30 mouse cellular contexts compared by ENCODE assay signal in genomic region chr7:118773027-118773426, GRCm38 (mm10).
"Had no signal": no experiment of that assay in that cellular context is flagged by ENCODE, and none has a peak within 500 bp of the region (broad histone marks: within the 10 kb centered on the region; RNA-seq: fewer than 3 reads in every experiment).

No protein-coding gene starts in this region.

- H3K4me2 ChIP-seq: limb, embryonic 12.5 days; limb, embryonic 13.5 days; limb, embryonic 15.5 days; liver, embryonic 11.5 days; liver, embryonic 12.5 days; liver, embryonic 13.5 days; liver, embryonic 15.5 days; lung, embryonic 15.5 days; midbrain, embryonic 11.5 days; midbrain, embryonic 12.5 days; midbrain, embryonic 13.5 days; midbrain, embryonic 15.5 days; neural tube, embryonic 12.5 days had no signal

- H3K27ac ChIP-seq: left cerebral cortex, adult 2 months; limb, embryonic 10.5 days; limb, embryonic 12.5 days; limb, embryonic 13.5 days; limb, embryonic 15.5 days; liver, embryonic 12.5 days; liver, embryonic 13.5 days; liver, embryonic 14.5 days; liver, embryonic 15.5 days; lung, embryonic 15.5 days; macrophage; midbrain, embryonic 10.5 days; midbrain, embryonic 12.5 days; midbrain, embryonic 13.5 days; midbrain, embryonic 15.5 days; neural tube, embryonic 12.5 days had no signal

- H3K27me3 ChIP-seq: limb, embryonic 12.5 days; limb, embryonic 13.5 days; limb, embryonic 15.5 days; liver, embryonic 12.5 days; liver, embryonic 13.5 days; liver, embryonic 15.5 days; lung, embryonic 15.5 days; megakaryocyte, embryonic 14.5 days; midbrain, embryonic 12.5 days; midbrain, embryonic 13.5 days; midbrain, embryonic 15.5 days; neural tube, embryonic 12.5 days had no signal

- H3K36me3 ChIP-seq: lung, embryonic 15.5 days had no signal

- DNase-seq: left cerebral cortex, postnatal 4 days; liver; liver, embryonic 13.5 days; liver, postnatal 0 days; lung, adult 18-20 months; lung, adult 2 months; lung, postnatal 10 days; lung, postnatal 14 days; lung, postnatal 4 days; midbrain, embryonic 14.5 days had no signal

- H3K9me3 ChIP-seq: limb, embryonic 10.5 days; limb, embryonic 12.5 days; limb, embryonic 13.5 days; limb, embryonic 15.5 days; liver, embryonic 12.5 days; liver, embryonic 13.5 days; liver, embryonic 15.5 days; lung, embryonic 15.5 days; megakaryocyte, embryonic 14.5 days; midbrain, embryonic 10.5 days; midbrain, embryonic 12.5 days; midbrain, embryonic 13.5 days; midbrain, embryonic 15.5 days; neural tube, embryonic 12.5 days had no signal

- ATAC-seq: liver, embryonic 12.5 days; liver, postnatal 0 days; lung, postnatal 0 days; midbrain, embryonic 13.5 days; midbrain, embryonic 15.5 days; midbrain, embryonic 16.5 days had no signal

- H3K4me1 ChIP-seq: limb, embryonic 12.5 days; limb, embryonic 13.5 days; limb, embryonic 15.5 days; liver, embryonic 15.5 days; midbrain, embryonic 10.5 days; midbrain, embryonic 12.5 days; midbrain, embryonic 15.5 days; neural tube, embryonic 12.5 days had no signal

- H3K4me3 ChIP-seq: left cerebral cortex, adult 2 months; limb, embryonic 10.5 days; limb, embryonic 12.5 days; limb, embryonic 13.5 days; limb, embryonic 15.5 days; liver, embryonic 12.5 days; liver, embryonic 13.5 days; liver, embryonic 15.5 days; lung, embryonic 15.5 days; megakaryocyte, embryonic 14.5 days; midbrain, embryonic 10.5 days; midbrain, embryonic 12.5 days; midbrain, embryonic 13.5 days; midbrain, embryonic 15.5 days; neural tube, embryonic 12.5 days had no signal

- H3K9ac ChIP-seq: limb, embryonic 12.5 days; limb, embryonic 13.5 days; limb, embryonic 15.5 days; liver, embryonic 12.5 days; liver, embryonic 13.5 days; liver, embryonic 14.5 days; liver, embryonic 15.5 days; liver, postnatal 0 days; lung, embryonic 15.5 days; midbrain, embryonic 12.5 days; midbrain, embryonic 13.5 days; midbrain, embryonic 15.5 days; neural tube, embryonic 12.5 days had no signal
